Mouse (Mus musculus): ENCODE measurements around the gene Bptf. TPM values are rescaled to one million over a fixed set of nuclear protein-coding genes. Genes with fewer than 3 reads are reported as not detected.
"Not testable (repeated sequence)": the region's sequence is repeated elsewhere in the genome, so short reads cannot be mapped to it uniquely, and the experiment has no call there.

The Bptf gene
- polyA plus RNA-seq, 1 experiment, result 76.8 TPM

DNA sequence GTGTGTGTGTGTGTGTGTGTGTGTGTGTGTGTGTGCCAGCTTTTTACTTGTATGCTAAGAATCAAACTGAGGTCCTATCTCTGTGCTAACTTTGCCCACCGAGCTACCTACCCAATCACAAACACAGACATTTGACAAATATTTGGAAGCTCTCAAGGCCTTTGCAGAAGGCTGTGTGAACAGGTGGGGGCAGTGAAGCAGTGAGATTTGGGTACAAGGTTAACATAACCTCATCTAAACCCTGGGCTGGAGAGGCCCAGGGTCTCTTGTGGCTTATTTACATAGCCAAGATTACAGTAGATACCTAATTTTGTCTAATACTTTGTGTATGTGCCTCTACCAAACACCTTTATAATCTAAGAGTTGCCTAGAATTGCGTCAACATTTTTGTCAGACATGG lies 10.5 kb upstream of the Bptf start:
- Histone ChIP-seq H3K4me3 (ENCODE audit: insufficient read depth, low read depth, low read length) (no peak overlapping the region), H3K27ac (ENCODE audit: insufficient read depth, low read depth, low read length) (no peak overlapping the region), H3K4me1 (ENCODE audit: control insufficient read depth, insufficient read depth, low read length) (no peaks in the 10 kb centered on the region)
- TF ChIP-seq POLR2A (IDR thresholded peaks at IDR 0.05; ENCODE audit: insufficient read depth, low read depth, low read length), result no peak
- no peak for TF ChIP-seq CTCF (IDR thresholded peaks at IDR 0.05; ENCODE audit: insufficient read depth, low read depth, low read length)
- 90% methylated on average over 2 of the region's 2 CpGs for WGBS

DNA sequence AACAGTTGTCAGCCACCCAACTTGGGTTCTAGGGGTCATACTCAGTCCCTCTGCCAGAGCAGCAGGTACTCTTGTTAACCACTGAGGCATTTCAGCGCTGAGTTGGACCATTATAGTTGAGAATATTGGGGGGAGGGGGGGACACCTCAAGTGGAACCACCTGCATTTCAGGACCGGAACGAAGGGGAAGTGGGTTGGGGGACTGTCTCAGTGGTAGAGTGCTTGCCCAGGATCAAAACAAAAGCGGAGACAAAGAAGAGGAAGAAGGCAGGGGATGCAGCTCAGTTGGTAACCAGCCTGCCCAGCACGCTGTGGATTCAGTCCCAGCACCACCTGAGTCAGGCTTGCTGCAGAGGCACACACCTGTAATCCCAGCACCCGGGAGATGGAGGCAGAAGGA lies 8.8 kb upstream of the Bptf start:
- Histone ChIP-seq H3K27ac (ENCODE audit: insufficient read depth, low read depth, low read length) (no peak overlapping the region), H3K4me1 (ENCODE audit: control insufficient read depth, insufficient read depth, low read length) (no peaks in the 10 kb centered on the region), H3K4me3 (ENCODE audit: insufficient read depth, low read depth, low read length) (no peak overlapping the region)
- TF ChIP-seq CTCF (IDR thresholded peaks at IDR 0.05; ENCODE audit: insufficient read depth, low read depth, low read length) (no peak), POLR2A (IDR thresholded peaks at IDR 0.05; ENCODE audit: insufficient read depth, low read depth, low read length) (no peak)
- 19% methylated on average over 6 of the region's 6 CpGs for WGBS

DNA sequence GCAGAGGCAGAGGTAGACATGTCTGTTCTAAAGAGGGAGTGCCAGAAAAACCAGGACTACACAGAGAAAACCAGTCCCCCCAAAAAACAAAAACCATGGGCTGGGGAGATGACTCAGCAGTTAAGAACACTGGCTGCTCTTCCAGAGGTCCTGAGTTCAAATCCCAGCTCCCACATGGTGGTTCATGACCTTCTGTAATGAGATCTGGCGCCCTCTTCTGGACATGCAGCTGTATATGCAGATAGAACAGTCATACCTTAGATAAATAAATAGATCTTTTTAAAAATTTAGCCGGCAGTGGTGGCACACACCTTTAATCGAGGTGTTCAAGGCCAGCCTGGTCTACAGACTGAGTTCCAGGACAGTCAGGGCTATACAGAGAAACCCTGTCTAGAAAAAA lies 6.7 kb upstream of the Bptf start:
- 71% methylated on average over 3 of the region's 3 CpGs for WGBS
- Histone ChIP-seq H3K4me1 (ENCODE audit: control insufficient read depth, insufficient read depth, low read length) (no peaks in the 10 kb centered on the region), H3K4me3 (ENCODE audit: insufficient read depth, low read depth, low read length) (no peak overlapping the region), H3K27ac (ENCODE audit: insufficient read depth, low read depth, low read length) (no peak overlapping the region)
- TF ChIP-seq CTCF (IDR thresholded peaks at IDR 0.05; ENCODE audit: insufficient read depth, low read depth, low read length) (no peak), POLR2A (IDR thresholded peaks at IDR 0.05; ENCODE audit: insufficient read depth, low read depth, low read length) (no peak)

DNA sequence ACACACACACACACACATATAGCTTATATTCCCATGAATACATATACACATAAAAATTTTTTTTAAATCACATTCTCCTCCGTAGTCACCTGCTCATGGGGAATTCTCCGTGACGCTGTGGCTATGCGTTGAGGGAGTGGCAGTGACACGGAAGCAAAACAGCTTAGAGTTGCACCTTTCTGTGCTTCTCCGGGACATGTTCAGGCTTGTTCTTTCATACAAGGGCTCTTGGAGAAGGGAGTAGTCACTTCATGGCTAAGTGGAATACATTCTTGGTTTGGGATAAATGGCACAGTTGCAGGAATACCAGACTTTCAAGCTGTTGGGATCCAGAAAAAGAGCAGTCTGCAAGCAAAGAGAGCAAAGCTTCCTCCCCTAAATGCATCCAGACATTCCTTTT lies 5.7 kb upstream of the Bptf start:
- no peak overlapping the region for H3K4me3 ChIP-seq (ENCODE audit: insufficient read depth, low read depth, low read length)
- peaks cover under 1% of the 10 kb centered on the region for H3K4me1 ChIP-seq (ENCODE audit: control insufficient read depth, insufficient read depth, low read length)
- 96% methylated on average over 6 of the region's 6 CpGs for WGBS
- TF ChIP-seq CTCF (IDR thresholded peaks at IDR 0.05; ENCODE audit: insufficient read depth, low read depth, low read length) (no peak), POLR2A (IDR thresholded peaks at IDR 0.05; ENCODE audit: insufficient read depth, low read depth, low read length) (no peak)
- no peak overlapping the region for H3K27ac ChIP-seq (ENCODE audit: insufficient read depth, low read depth, low read length)

DNA sequence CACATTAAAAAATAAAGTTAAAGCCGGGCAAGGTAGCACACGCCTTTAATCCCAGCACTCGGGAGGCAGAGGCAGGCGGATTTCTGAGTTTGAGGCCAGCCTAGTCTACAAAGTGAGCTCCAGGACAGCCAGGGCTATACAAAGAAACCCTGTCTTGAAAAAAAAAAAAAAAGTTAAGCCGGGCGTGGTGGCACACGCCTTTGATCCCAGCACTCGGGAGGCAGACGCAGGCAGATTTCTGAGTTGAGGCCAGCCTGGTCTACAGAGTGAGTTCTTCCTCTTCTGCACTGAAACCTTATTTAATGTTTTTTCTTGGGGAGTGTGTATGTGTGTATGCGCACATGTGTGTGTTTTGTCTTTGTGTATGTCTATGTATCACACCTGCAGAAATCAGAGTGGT lies 4.5 kb upstream of the Bptf start:
- not testable (repeated sequence) for H3K27ac ChIP-seq (ENCODE audit: insufficient read depth, low read depth, low read length); H3K4me1 ChIP-seq (ENCODE audit: control insufficient read depth, insufficient read depth, low read length); H3K4me3 ChIP-seq (ENCODE audit: insufficient read depth, low read depth, low read length)
- WGBS, result 95% methylated on average over 10 of the region's 10 CpGs

DNA sequence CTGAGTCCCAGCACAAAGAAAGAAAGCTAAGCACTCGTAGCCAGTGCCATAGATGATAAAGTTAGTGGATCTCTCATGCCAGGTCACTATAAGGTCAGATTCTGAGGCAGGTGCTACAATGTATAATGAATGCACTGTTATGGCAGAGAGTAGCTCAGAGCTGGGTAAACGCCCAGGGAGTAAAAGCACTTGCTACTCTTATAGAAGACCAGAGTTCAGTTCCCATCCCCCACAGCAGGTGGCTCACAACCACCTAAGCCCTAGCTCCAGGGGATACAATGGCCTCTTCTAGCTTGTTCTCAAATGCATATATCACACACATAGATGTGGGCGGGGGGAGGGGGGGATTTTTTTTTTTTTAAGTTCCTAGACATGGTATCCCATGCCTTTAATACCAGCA lies 3.8 kb upstream of the Bptf start:
- TF ChIP-seq POLR2A (IDR thresholded peaks at IDR 0.05; ENCODE audit: insufficient read depth, low read depth, low read length) (no peak), CTCF (IDR thresholded peaks at IDR 0.05; ENCODE audit: insufficient read depth, low read depth, low read length) (no peak)
- no peak overlapping the region for H3K4me3 ChIP-seq (ENCODE audit: insufficient read depth, low read depth, low read length)
- WGBS, result 47% methylated on average over 3 of the region's 3 CpGs
- H3K4me1 ChIP-seq (ENCODE audit: control insufficient read depth, insufficient read depth, low read length), result peaks cover 5% of the 10 kb centered on the region
- H3K27ac ChIP-seq (ENCODE audit: insufficient read depth, low read depth, low read length), result no peak overlapping the region

DNA sequence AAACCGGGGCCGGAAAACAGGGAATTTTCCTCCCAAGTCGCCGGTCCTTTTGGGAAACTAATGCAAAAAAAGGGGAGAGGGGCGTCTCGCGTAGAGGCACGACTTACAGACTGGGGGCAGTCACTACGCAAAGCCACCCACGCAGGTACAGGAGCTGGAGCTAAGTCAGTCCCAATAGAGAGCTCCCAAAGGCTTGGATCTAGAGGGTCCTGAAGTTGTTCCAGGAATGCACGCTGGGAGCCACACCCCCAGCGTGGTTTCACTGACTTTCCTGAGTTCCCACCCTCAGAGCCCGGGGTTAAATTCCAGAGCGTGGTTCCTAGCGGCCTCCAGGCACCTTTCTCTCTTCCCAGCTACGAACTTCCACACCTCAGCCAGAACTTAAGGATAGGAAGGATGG lies 499 bp upstream of the Bptf start:
- H3K4me3 ChIP-seq (ENCODE audit: insufficient read depth, low read depth, low read length), result peak overlapping the region; percentile 47
- 2% methylated on average over 16 of the region's 16 CpGs for WGBS
- peaks cover 7% of the 10 kb centered on the region for H3K4me1 ChIP-seq (ENCODE audit: control insufficient read depth, insufficient read depth, low read length)
- no peak overlapping the region for H3K27ac ChIP-seq (ENCODE audit: insufficient read depth, low read depth, low read length)
- TF ChIP-seq CTCF (IDR thresholded peaks at IDR 0.05; ENCODE audit: insufficient read depth, low read depth, low read length), result no peak
- no peak for TF ChIP-seq POLR2A (IDR thresholded peaks at IDR 0.05; ENCODE audit: insufficient read depth, low read depth, low read length)

DNA sequence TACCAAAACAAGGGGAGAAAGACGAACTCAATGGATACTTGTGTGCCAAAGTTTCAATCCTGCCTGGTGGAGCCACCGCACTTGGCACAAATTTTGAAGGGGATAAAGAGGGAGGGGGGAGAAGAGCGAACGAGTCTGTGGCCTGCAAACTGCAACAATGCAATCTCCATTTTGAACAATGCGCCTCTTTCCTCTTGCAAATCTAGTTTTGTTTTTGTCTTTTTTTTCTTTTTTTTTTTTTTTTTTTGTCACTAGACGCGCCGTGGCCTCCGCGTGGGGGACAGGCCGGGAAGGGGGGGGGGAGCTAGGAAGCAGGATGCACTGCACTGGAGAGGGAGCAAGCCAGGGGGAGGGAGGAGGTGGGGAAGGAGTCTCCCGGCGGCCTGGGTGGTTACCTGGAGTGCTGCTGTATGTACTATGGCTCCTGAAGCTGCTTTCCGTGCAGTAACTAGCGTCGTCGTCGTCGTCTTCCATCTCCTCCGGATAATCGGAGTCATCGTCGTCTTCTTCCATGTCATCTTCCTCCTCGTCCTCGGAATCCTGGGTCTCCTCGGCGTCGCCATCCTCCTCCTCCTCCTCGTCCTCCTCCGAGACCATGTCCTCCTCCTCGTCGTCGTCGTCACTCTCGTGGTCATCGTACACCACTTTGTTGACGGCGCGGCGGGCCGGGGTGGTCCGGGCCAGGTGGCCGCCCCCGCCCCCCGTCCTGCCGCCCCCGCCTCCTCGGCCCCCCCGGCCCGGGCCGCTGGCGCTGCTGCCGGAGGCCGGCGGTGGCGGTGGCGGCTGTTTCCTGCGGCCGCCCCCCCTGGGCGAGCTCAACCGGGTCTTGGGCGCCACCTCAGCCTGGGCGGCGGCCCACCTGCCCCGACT lies 813 bp downstream of the Bptf start:
- Histone ChIP-seq H3K27ac (ENCODE audit: insufficient read depth, low read depth, low read length) (peak overlapping the region; percentile 68), H3K4me3 (ENCODE audit: insufficient read depth, low read depth, low read length) (peak overlapping the region; percentile 82), H3K4me1 (ENCODE audit: control insufficient read depth, insufficient read depth, low read length) (peaks cover 10% of the 10 kb centered on the region)
- TF ChIP-seq CTCF (IDR thresholded peaks at IDR 0.05; ENCODE audit: insufficient read depth, low read depth, low read length) (no peak), POLR2A (IDR thresholded peaks at IDR 0.05; ENCODE audit: insufficient read depth, low read depth, low read length) (peak; percentile 46; the same call in 1 of the 2 replicates)
- WGBS, result under 1% methylated on average over 62 of the region's 65 CpGs

DNA sequence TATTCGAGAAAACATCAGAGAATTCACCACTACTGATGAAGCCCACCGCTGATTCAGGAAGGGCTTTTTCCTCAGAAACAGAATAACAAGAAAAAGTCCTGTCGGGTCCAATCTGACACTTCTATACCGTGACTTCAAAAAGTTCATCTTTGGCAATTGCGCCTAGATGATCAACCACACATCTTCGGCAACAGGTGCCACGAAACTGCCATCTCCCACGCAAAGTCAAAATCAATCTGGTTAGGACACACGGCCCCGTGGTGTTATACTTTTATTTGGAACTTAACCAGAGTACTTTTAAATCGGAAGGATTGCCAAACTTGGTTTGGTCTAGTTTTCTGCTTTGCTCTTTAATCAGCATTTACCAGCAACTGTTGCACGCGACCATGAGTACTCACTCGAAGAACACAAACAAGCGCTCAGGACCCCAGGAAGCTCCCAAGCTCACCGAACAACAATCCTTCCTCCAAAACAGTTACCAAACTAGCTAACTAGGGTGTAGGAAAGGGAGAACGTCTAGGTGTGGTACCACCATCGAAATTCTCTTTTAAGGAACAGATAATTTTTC lies 1.6 kb downstream of the Bptf start:
- H3K4me3 ChIP-seq (ENCODE audit: insufficient read depth, low read depth, low read length), result peak overlapping the region; percentile 40
- H3K4me1 ChIP-seq (ENCODE audit: control insufficient read depth, insufficient read depth, low read length), result peaks cover 10% of the 10 kb centered on the region
- TF ChIP-seq POLR2A (IDR thresholded peaks at IDR 0.05; ENCODE audit: insufficient read depth, low read depth, low read length), result no peak
- TF ChIP-seq CTCF (IDR thresholded peaks at IDR 0.05; ENCODE audit: insufficient read depth, low read depth, low read length), result no peak
- 2% methylated on average over 18 of the region's 18 CpGs for WGBS
- H3K27ac ChIP-seq (ENCODE audit: insufficient read depth, low read depth, low read length), result no peak overlapping the region

All from olfactory bulb, adult 2 months (tissue).